Mouse (Mus musculus) embryonic facial prominence, embryonic 10.5 days (tissue): Measurements from ENCODE around the gene Cep72. TPM values are rescaled to one million over a fixed set of nuclear protein-coding genes. Genes with fewer than 3 reads are reported as not detected.
"Not testable (repeated sequence)": the region's sequence is repeated elsewhere in the genome, so short reads cannot be mapped to it uniquely, and the experiment has no call there.

Source experiments
- DNase-seq: peaks from one replicate; pipeline ENCODE4 v3.0.0-alpha.2; 2017; ENCODE audit warnings: low spot score
- H3K27ac ChIP-seq: fragments of 300-500 bp; sonication (generic); replicated peaks from 2 replicates; pipeline ENCODE4 v1.5.1; 2016; ENCODE audit warnings: mild to moderate bottlenecking
- H3K27me3 ChIP-seq: fragments of 300-500 bp; sonication (generic); replicated peaks from 2 replicates; pipeline ENCODE4 v1.6.1; 2016; ENCODE audit warnings: low read depth, mild to moderate bottlenecking; ENCODE audit not compliant: poor library complexity, severe bottlenecking
- H3K36me3 ChIP-seq: fragments of 300-500 bp; sonication (generic); replicated peaks from 2 replicates; pipeline ENCODE4 v1.6.1; 2016; ENCODE audit warnings: mild to moderate bottlenecking, moderate library complexity
- H3K4me1 ChIP-seq: fragments of 300-500 bp; sonication (generic); 2 replicates; pipeline ENCODE4 v1.6.1; 2016
- H3K4me3 ChIP-seq: fragments of 300-500 bp; sonication (generic); 2 replicates; pipeline ENCODE4 v1.5.1; 2016; ENCODE audit warnings: mild to moderate bottlenecking, moderate library complexity
- H3K9me3 ChIP-seq: fragments of 300-500 bp; sonication (generic); 2 replicates; pipeline ENCODE4 v1.6.1; 2016; ENCODE audit warnings: mild to moderate bottlenecking
- WGBS: fragments of 180-500 bp; shearing (Covaris S2); methylation state at CpG from one replicate; pipeline ENCODE4 v1.1.7; 2016; 5-methylcytosine and 5-hydroxymethylcytosine counted together
- polyA plus RNA-seq: library from polyadenylated mRNA; unstranded; fragments of >200 nt; fragmentation: Nextera tagmentation; extraction: Ambion mirVana; gene quantifications from 2 replicates; pipeline ENCODE4 v1.2.1, GENCODE M21; 2016

The Cep72 gene
- polyA plus RNA-seq, 1 experiment from 2014 or later: 25.0 TPM

- Histone ChIP-seq H3K36me3 (no peaks in the 10 kb centered on the region), H3K9me3 (no peaks in the 10 kb centered on the region), H3K27me3 (no peaks in the 10 kb centered on the region), H3K4me1 (no peaks in the 10 kb centered on the region), H3K4me3 (no peak overlapping the region), H3K27ac (no peak overlapping the region)
- 69% methylated on average over 4 of the region's 4 CpGs for WGBS
- peak; percentile 18 for DNase-seq
Measured at GRCm38 (mm10) chr13:74025151-74026081, 36.7 kb downstream of the Cep72 start.

- H3K4me1 ChIP-seq, H3K4me3 ChIP-seq, H3K36me3 ChIP-seq, H3K27me3 ChIP-seq, H3K9me3 ChIP-seq, H3K27ac ChIP-seq, DNase-seq: not testable (repeated sequence)
- WGBS: 89% methylated on average over 8 of the region's 8 CpGs
Measured at GRCm38 (mm10) chr13:74019006-74019405, 43.1 kb downstream of the Cep72 start.

- no peak for DNase-seq
- Histone ChIP-seq H3K4me1 (no peaks in the 10 kb centered on the region), H3K9me3 (no peaks in the 10 kb centered on the region), H3K27ac (no peak overlapping the region), H3K36me3 (no peaks in the 10 kb centered on the region), H3K27me3 (peaks cover 9% of the 10 kb centered on the region; the same call in 1 of the 2 replicates), H3K4me3 (no peak overlapping the region)
- 71% methylated on average over 4 of the region's 4 CpGs for WGBS
Measured at GRCm38 (mm10) chr13:74017426-74017825, 44.7 kb downstream of the Cep72 start.

GRCm38 (mm10) chr13:74015908-74016307, 46.2 kb downstream of the Cep72 start:
- Histone ChIP-seq H3K27ac (no peak overlapping the region), H3K36me3 (no peaks in the 10 kb centered on the region), H3K9me3 (no peaks in the 10 kb centered on the region), H3K4me3 (no peak overlapping the region), H3K4me1 (peaks cover 1% of the 10 kb centered on the region; the same call in 1 of the 2 replicates), H3K27me3 (peaks cover 24% of the 10 kb centered on the region)
- no peak for DNase-seq
- 69% methylated on average over 4 of the region's 4 CpGs for whole genome bisulfite sequencing

- Histone ChIP-seq H3K4me1 (peaks cover 24% of the 10 kb centered on the region), H3K27ac (no peak overlapping the region), H3K36me3 (no peaks in the 10 kb centered on the region), H3K4me3 (peak overlapping the region; percentile 68), H3K9me3 (no peaks in the 10 kb centered on the region), H3K27me3 (peaks cover 65% of the 10 kb centered on the region)
- WGBS: 14% methylated on average over 3 of the region's 3 CpGs
- no peak for DNase-seq
Measured at GRCm38 (mm10) chr13:74010678-74011077, 51.4 kb downstream of the Cep72 start.

GRCm38 (mm10) chr13:74009791-74010614, 52.1 kb downstream of the Cep72 start:
- peak; percentile 79 for DNase-seq
- H3K36me3 ChIP-seq: no peaks in the 10 kb centered on the region
- WGBS: under 1% methylated on average over 55 of the region's 55 CpGs
- H3K27ac ChIP-seq: peak overlapping the region; percentile 57
- H3K4me3 ChIP-seq: peak overlapping the region; percentile 68
- peaks cover 66% of the 10 kb centered on the region for H3K27me3 ChIP-seq
- peaks cover 24% of the 10 kb centered on the region for H3K4me1 ChIP-seq
- no peaks in the 10 kb centered on the region for H3K9me3 ChIP-seq

- peaks cover 24% of the 10 kb centered on the region for H3K4me1 ChIP-seq
- H3K27me3 ChIP-seq: peaks cover 71% of the 10 kb centered on the region
- WGBS: under 1% methylated on average over 56 of the region's 56 CpGs
- H3K9me3 ChIP-seq: no peaks in the 10 kb centered on the region
- H3K4me3 ChIP-seq: peak within 1 kb of the TSS; percentile 68
- peak within 1 kb of the TSS; percentile 57 for H3K27ac ChIP-seq
- no peaks in the 10 kb centered on the region for H3K36me3 ChIP-seq
- peak; percentile 92 for DNase-seq
Measured at GRCm38 (mm10) chr13:74008948-74009718, 53.0 kb downstream of the Cep72 start, which contains the start of gene Tppp. Gene Tppp (plus strand): TSS chr13:74009407.

GRCm38 (mm10) chr13:74008216-74008615, 53.9 kb downstream of the Cep72 start:
- H3K4me3 ChIP-seq, H3K27ac ChIP-seq, DNase-seq, H3K9me3 ChIP-seq, H3K36me3 ChIP-seq: not testable (repeated sequence)
- H3K4me1 ChIP-seq: peaks cover 24% of the 10 kb centered on the region
- peaks cover 68% of the 10 kb centered on the region for H3K27me3 ChIP-seq
- 78% methylated on average over 2 of the region's 2 CpGs for WGBS

GRCm38 (mm10) chr13:74006881-74007280, 55.2 kb downstream of the Cep72 start:
- WGBS: 92% methylated on average over 4 of the region's 4 CpGs
- not testable (repeated sequence) for DNase-seq

GRCm38 (mm10) chr13:74001492-74001891, 60.6 kb downstream of the Cep72 start:
- no peak for DNase-seq
- Histone ChIP-seq H3K27me3 (peaks cover 9% of the 10 kb centered on the region), H3K4me3 (no peak overlapping the region), H3K4me1 (no peaks in the 10 kb centered on the region), H3K27ac (no peak overlapping the region), H3K9me3 (no peaks in the 10 kb centered on the region), H3K36me3 (no peaks in the 10 kb centered on the region)
- 74% methylated on average over 4 of the region's 4 CpGs for WGBS

More at GRCm38 (mm10) chr13:74006881-74007280, 55.2 kb downstream of the Cep72 start:
- not testable (repeated sequence) for H3K27ac ChIP-seq, H3K4me3 ChIP-seq, H3K36me3 ChIP-seq, H3K9me3 ChIP-seq
- peaks cover 56% of the 10 kb centered on the region for H3K27me3 ChIP-seq
- peaks cover 24% of the 10 kb centered on the region for H3K4me1 ChIP-seq

- Histone ChIP-seq H3K27me3 (peaks cover 9% of the 10 kb centered on the region), H3K9me3 (no peaks in the 10 kb centered on the region), H3K36me3 (no peaks in the 10 kb centered on the region), H3K4me1 (no peaks in the 10 kb centered on the region), H3K27ac (no peak overlapping the region), H3K4me3 (no peak overlapping the region)
- WGBS: 86% methylated on average over 6 of the region's 6 CpGs
- DNase-seq: no peak
Measured at GRCm38 (mm10) chr13:74000961-74001360, 61.1 kb downstream of the Cep72 start.

- Histone ChIP-seq H3K27me3 (peaks cover 9% of the 10 kb centered on the region), H3K9me3 (no peaks in the 10 kb centered on the region), H3K27ac (no peak overlapping the region), H3K4me3 (no peak overlapping the region), H3K36me3 (no peaks in the 10 kb centered on the region), H3K4me1 (no peaks in the 10 kb centered on the region)
- DNase-seq: no peak
Measured at GRCm38 (mm10) chr13:74000519-74000918, 61.6 kb downstream of the Cep72 start.
